Mouse (Mus musculus): ENCODE measurements around the gene Ankrd24. TPM values are rescaled to one million over a fixed set of nuclear protein-coding genes. Genes with fewer than 3 reads are reported as not detected.

The Ankrd24 gene
- total RNA-seq (2021), result 10 to 100 TPM; 36.9 to 37.8 TPM
- long read RNA-seq, partial matches to known transcripts, result 3 of 14 reads
- long read RNA-seq, other reads (novel, unspliced or antisense), result 11 of 14 reads

DNA sequence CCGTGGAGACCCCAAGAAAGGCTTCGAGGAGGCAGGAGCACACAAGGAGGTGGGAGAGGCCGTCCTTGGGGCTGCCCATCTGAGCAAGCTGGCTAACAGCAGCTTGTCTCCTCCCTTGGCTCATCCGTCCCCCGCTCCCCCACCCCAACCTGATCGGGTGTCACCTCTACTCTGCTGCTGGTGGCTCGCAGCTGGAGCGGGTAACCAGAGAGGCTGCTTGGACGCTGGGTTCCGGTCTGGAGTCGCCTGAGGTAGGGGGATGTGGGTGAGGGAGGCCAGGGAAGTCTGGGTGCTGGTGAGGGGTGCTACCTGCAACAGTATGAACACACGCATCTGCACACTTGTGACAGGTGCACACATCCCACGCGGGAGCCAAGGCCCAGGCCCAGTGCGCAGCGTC, at the start of gene Ankrd24:
Gene Ankrd24, plus strand, starts transcription at position 151 of the 400 bp plus-strand sequence.
- no peak for DNase-seq (ENCODE audit: low spot score in 2 of 2)

DNA sequence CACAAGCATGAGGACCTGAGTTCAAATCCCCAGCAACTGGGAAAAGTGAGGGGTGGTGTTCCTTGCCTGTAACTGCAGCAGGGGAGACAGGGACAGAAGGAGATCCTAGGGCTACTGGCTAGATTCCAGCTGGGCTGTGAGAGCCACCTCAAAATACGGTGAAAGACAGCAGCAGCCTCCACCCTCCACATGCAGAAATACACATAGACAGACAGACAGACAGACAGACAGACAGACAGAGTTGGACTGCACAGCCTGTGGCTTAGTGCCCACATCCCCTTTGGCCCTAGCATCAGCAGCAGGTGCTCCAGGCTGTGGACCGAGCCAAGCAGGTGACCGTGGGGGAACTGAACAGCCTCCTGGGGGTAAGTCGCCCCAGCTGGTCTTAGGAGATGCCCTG, 48.4 kb upstream of the Ankrd24 start:
- DNase-seq (ENCODE audit: low spot score in 2 of 2), result no peak

DNA sequence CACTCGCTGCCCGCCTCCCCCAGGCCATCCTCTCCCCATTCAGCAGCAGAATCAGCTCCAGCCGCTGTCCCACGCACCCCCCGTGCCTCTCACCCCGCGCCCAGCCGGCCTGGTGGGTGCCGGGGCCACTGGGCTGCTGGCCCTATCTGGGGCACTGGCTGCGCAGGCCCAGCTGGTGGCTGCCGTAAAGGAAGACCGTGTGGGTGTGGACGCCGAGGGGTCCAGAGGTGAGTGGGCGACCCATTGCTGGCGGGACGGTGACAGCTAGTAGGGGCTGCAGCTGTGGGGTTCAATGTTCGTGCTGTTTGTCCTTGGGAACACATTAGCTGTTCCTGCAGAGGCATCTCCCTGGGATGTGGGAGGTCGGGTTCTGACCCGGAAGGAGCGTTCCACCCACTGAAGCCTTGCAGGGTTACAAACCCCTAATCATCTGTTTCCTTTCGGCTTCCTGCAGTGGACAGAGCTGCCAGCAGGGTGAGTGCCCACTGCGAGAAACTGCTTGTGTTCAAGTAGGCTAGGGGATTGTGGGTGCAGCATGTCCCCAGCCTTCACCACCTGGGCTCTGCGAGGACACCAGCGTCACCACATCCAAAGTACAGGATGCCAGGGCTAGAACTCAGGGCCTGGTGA, 47.8 kb upstream of the Ankrd24 start:
- no peak for DNase-seq (ENCODE audit: low spot score in 2 of 2)

DNA sequence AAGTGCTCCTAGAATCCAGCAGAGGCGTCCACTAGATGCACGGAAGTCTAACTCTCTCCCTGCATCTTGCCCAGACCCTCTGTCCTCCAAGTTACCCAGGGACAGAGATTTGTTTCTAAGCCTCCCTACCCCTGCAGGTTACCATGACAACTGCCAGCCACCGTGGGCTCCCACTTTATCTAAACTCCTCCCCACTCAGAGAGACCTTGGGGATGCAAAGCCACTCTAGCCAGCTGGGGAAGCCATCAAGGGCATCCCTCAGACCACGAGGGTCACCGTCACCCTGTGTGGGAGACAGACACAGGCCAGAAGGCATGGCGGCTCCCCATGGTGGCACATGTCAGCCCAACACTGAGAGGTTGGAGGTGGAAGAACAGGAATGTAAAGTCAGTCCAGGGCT, 45.0 kb upstream of the Ankrd24 start:
- no peak for DNase-seq (ENCODE audit: low spot score in 2 of 2)

DNA sequence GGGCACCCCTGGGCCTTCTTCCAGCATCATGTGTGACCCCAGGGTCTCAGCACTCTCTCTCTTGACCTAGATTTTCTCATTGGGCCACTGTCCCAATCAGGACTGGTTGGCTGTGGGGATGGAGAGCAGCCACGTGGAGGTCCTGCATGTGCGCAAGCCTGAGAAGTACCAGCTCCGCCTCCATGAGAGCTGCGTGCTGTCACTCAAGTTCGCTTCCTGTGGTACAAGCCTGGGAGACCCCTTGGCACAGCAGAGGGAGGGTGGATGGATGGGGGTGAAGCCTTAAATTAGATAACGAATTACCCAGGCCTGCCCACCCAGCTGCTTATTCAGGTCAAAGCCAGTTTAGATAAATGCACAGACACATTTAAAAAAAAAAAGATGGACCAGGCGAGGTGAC, 39.6 kb upstream of the Ankrd24 start:
- DNase-seq (ENCODE audit: low spot score in 2 of 2), result no peak

DNA sequence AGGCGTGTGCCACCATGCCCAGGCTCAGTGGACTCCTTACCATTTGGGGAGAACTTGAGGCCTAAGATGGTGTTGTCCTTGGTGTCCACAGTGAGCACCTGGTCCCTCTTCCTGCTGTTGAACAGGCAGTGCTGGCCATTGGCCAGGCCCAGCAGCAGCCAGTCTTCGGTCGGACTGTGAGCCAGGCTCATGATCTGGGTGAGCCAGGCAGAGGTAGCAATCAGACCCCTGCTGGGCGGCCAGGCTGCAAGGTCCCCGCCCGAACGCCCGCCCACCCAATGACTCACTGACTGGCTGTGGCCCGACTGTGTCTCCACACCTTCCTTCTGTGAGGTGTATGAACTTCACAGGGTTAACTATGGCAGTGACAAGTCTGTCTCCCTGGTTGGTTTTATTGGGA, 36.5 kb upstream of the Ankrd24 start:
- DNase-seq (ENCODE audit: low spot score in 2 of 2), result no peak

DNA sequence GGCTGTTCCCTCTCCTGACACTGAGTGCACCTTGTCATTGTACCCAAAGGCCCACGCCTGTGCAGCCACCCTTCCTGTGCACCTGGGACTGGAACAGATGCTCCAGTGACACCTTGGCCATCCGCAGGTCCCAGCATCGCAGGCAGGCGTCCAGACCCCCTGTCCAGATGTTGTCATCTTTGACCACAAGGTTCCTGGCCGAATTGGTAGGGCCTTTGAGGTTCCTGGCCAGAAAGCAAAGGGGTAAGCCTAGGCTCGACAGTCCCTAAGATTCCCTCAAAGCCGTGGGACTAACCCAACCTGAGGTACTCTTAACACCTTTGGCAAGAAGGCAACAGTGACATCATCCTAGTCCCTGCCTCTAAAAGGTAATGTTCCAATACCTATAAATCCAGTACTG, 35.7 kb upstream of the Ankrd24 start:
- no peak for DNase-seq (ENCODE audit: low spot score in 2 of 2)

DNA sequence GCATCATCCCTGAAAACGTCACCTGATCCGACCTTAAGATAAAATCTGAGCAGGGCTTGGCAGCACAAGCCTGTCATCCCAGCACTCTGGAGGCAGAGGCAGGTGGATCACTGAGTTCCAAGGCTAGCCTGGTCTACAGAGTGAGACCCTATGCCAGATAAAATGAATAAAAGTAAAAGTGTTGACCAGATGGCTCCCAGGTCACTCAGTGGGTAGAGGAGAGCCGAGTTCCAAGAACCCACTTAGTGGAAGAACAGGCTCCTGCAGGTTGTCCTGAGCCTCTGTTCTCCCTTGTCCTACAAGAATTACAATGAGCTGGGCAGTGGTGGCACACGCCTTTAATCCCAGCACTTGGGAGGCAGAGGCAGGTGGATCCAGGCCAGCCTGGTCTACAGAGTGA, 35.1 kb upstream of the Ankrd24 start:
- no peak for DNase-seq (ENCODE audit: low spot score in 2 of 2)

DNA sequence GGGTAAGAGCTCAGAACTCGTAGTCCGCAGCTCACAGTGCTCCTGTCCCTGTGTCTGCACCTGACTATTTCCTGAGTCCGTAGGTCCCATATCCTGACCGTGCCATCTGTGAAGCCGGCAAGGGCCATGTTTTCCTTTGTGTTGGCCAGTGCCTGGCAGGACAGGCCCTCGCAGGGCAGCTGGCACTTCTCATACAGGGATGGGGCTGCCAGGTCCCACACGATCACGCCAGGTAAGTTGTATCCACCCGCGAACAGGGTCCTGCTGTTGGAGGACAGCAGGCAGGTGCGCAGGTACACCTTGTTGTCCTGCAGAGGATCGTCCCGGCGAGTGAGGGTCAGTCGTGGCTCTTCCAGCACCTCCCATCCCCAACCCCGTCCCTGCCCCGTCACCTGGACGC, 34.4 kb upstream of the Ankrd24 start:
- no peak for DNase-seq (ENCODE audit: low spot score in 2 of 2)

DNA sequence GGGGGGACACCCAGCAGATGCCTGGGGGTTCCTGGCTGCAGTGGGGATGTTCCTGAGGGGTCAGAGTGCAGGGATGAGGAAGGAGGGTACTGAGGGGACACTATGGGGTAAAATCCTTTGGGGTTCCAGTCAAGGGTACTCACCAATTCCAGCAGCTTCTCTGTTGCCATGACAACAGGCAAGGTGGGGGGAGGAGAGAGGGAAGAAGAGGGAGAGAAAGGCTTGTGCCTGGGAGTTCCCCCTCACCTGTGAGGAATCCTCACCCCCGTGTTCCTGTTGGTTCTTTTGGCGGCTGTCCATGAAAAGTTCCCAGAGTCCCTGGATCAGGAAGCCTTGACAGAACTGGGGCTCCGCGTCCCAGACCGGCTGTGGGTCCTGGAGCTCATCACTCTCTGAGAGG, 32.7 kb upstream of the Ankrd24 start:
- DNase-seq (ENCODE audit: low spot score in 2 of 2), result no peak

DNA sequence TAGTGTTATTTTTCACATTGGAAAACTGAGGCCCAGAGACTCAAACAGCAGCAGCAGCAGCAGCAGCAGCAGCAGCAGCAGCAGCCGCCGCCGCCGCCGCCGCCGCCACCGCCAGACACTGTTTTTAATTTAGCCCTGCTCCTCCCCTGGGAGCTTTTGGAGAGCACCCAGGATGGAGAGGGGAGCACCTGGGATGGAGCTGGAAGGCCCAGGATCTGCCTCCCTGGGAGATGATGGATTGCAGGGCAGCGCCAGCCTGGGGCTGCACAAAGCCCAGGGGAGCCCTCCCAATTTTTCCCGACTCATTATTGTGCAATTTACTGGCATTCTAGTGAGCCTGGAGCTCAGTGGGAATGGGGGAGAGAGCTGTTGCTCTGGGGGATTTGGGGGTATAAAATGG, 31.7 kb upstream of the Ankrd24 start:
- DNase-seq (ENCODE audit: low spot score in 2 of 2), result no peak

DNA sequence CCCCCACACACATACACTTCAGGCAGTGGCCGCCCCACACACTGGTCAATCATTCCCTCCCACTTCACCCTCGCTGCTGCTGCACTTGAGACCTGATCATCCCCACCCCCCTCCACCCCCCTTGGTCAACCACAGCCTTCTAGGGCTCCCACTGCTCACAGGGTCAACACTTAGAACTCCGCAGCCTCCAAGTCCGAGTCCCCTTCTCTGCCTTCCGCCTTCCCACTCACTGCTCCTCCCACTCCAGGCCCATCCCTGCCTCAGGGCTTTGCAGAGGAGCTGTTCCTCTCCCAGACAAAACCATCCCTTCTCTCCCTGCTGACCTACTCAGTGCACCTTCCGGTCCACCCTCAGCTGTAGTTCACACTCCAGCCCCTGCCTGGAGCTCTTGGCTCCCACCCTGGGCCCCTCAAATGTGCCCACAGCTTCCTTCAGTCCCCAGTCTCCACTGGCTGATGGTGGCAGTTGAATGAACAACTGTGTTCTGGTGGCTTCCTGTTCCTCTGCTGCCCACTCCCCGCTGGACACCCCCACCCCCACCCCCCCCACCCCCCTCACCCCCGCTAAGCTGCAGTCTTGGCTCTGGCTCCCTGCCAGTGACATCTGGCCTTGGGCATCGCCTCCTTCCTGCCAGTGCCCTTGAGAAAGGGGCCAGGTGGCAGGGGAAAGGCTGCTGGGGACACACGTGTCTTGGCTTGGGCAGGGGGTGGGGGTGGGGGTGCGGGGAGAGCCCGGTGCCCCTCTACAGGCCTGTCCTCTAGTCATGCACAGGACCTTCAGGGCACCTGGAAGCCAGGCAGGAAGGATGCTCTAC, 31.0 kb upstream of the Ankrd24 start:
- DNase-seq (ENCODE audit: low spot score in 2 of 2), result no peak

DNA sequence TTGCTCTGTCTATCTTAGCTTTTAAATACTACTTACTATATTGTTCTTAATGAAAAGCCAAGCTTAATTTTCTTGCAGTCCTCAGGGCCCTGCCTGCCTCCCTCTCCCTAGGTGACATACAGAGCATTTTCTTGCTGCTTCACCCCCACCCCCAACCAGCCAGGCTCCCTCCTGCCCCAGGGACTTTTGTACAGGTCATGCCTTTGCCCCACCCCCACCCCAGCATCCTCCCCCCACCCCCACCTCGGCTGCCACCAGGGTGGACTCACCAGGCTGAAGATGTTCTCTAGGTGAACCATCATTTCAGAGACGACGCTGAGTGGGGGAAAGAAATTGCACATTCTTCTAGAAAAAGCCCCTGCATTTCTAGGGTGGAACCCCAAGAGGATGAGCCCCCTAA, 30.0 kb upstream of the Ankrd24 start:
- no peak for DNase-seq (ENCODE audit: low spot score in 2 of 2)

DNA sequence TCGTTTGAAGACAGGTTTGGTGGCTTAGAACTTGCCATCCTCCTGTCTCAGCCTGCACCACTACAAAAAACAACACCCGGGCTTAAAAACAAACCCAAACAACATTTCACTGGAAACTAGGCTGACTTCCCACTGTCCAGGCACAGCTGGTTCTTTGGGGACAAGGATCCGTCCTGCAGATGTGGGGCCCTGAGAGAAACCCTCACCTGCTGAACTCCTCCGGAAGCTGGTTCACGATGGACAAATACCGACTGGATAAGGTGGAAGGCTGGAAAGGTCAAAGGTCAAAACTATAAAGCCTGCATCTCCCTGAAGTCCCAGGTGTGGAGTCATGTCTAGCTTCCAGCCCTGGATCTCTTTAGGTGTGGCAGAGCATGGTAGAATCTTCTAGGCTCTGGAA, 29.5 kb upstream of the Ankrd24 start:
- no peak for DNase-seq (ENCODE audit: low spot score in 2 of 2)

DNA sequence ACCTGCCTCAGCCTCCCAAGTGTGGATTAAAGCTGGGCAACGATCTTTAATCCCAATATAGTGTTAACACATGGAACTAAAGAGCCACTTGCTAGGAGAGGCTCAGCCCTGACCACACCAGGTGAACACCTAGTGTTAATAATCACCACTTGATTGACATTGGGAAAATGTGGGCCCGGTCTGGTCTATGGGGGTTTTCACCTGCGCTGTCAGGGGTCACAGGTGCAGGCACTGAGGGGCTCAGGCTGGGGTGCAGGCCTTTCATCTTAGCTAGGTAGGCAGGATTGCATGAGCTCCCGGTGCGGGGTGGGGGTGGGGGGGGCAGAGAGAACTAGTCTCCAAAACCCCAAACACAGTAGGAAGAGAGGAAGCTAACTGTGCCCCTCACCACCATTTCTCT, 28.7 kb upstream of the Ankrd24 start:
- no peak for DNase-seq (ENCODE audit: low spot score in 2 of 2)

DNA sequence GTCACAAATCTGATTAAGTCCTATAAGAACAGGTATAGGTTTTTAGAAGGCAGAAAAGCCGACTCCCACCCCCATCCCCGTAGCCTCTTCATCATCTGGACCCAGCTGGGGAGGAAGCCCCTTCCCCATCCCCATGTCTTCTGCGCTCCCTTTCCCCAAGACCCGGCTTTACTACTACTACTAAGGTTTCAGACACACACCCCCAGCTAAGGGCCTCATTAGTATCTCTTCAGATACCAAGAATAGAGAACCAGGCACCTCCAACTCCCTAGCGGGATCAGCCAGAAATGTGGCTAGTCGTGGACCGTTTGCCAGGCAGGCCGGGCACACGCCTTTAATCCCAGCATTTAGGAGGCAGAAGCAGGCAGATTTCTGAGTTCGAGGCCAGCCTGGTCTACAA, 28.2 kb upstream of the Ankrd24 start:
- no peak for DNase-seq (ENCODE audit: low spot score in 2 of 2)

DNA sequence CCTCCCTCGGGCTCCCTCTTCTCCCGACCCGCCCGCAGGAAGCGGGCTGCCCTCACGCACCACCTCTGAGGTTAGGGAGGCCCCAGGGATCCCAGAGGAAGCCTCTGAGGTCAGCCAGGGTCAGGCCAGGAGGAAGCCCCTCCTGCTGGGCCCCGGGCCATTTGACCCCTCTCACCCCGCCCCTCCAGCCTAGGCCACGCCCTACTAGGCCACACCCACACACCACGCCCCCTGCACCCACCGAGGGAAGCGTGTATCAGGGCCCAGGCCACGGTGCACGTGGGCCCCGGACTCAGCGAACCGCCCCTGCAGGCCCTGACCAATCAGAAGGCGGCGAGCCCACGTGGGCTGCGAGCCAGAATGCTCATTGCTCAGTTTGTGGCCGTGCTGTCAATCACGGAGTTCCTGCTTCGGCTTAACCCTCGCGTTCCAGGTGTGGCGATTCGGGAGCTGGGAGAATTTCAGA, 27.6 kb upstream of the Ankrd24 start, which contains the start of gene Tle6:
Gene Tle6, minus strand, starts transcription at position 336 of the 466 bp plus-strand sequence.
- peak; percentile 88 to 95 for DNase-seq (ENCODE audit: low spot score in 2 of 2)

DNA sequence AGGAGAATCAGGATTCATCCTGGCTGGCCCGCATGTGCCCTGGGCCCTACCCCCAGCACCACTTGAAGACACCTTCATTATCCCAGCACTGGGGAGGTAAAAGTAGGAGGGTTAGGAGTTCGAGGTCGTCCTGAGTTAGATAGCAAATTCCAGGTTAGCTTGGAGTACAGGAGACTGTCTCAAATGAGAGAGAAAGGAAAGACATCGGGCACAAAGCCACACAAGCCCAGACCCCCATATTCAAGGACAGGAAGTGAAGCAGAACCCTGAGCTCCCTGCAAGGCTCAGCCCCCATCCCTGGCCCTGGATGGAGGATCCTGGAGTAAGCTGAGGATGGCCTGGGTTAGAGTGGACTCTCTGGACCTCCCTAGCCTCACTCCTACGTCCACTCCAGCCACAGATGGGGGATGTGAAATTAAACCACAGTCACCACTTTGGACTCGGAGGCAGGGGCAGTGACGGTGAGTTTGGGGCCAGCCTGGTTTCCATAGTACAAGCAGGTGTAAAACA, 26.9 kb upstream of the Ankrd24 start:
- no peak for DNase-seq (ENCODE audit: low spot score in 2 of 2)

DNA sequence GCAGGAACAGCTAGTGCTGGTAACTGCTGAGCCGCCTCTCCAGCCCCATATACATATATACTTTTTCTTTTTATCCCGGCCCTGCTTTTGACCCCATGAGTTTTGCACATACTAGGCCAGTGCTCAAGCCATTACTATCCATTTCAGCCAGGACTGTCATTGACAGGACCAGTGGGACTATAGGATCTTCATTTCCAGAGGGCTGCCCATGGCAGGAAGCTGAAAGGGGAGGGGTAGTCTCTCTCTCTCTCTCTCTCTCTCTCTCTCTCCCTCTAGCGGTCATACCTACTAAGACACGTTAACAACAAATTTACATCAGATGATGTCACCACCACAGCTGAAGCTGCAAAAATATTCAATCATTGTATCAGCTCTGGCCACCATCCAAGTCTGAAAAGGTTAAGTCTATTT, 25.6 kb upstream of the Ankrd24 start:
- DNase-seq (ENCODE audit: low spot score in 2 of 2), result peak in 1 of 2 experiments; percentile 52

DNA sequence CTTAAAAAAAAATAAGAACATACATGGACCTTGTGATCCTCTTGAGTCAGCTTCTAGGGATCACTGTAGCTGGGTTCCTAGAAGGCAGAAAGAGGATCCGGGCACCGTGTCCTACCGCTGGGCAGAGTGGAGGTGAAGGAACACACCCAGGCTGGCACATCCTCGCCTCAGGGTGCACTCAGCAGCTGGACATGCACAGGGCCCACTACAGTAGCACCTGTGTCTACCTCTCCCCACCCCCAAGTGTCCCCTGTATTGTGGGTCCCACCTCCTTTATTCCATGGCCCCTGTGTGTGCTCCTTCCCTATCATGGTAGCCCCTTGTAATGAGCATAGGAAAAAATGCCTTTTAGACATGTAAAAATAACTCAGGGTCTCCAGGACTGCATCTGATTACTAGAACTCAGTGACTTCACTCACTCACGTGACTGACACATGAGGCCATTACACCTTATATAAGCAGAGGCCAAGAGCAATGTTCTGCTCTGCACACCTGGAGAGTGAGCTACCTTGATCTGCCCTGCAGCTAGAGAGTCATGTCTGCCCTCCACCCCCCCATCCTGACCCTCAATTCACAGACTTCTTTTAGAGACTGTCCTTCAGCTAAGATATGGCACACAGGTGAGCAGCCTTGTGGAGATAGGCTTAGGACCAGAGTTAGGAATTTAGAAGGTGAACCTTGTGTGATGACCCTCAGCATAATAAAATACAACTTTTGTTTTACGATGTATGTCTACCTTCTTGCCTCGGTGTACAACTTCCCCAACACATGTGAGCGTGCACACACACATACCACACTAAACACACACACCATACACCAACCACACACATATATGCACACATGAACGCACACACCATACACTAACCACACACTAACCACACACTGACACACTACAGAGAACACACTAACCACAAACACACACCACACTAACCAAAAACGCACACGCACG, 24.0 kb upstream of the Ankrd24 start:
- DNase-seq (ENCODE audit: low spot score in 2 of 2), result no peak

DNA sequence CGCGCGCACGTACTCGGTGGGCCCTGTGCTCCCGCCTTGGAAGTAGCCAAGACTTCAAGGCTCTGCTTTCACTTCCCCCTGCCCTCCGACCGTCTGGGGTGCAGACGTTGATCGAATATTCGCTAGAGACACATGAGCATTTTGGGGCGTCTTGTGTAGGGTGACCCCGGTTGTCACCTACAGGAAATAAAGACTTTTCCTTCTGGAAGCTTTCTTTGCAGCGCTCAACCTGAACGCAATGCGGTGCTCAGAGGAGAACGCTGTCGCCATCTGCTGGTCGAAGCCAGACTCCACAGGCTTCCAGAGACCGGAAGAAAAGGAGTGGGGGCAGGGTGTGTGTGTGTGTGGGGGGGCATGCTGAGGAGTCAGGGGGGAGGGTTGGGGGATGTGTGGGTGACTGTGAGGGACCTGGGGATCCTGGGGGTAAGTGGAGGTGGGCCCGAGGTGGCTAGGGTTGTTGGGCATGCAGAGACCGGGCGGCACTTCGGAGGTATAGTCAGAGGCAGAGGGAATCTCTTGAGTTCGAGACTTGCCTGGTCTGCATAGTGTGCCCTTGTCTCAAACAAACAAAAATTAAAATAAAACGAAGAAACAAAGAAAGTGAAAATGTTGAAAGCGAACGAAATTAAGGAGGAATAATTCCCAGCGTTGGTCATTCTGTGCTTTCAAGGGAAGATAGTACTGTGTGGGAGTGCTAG, 23.2 kb upstream of the Ankrd24 start:
- DNase-seq (ENCODE audit: low spot score in 2 of 2), result peak; percentile 76 to 89

Data from layer of hippocampus, adult 18-20 months (tissue).